Mouse (Mus musculus) kidney, adult 2 months (tissue): ENCODE measurements around the gene Ikzf2.

Experiments
- CTCF ChIP-seq: fragments of 200-500 bp; conservative IDR thresholded peaks from 2 replicates; pipeline ENCODE4 v1.5.1; 2011; ENCODE audit warnings: low read depth, mild to moderate bottlenecking, control low read depth, low read length, moderate library complexity, mixed read lengths; ENCODE audit not compliant: insufficient read depth, insufficient read length
- POLR2A ChIP-seq: fragments of 200-500 bp; IDR thresholded peaks from one replicate; pipeline ENCODE4 v1.6.1; 2011; ENCODE audit warnings: low read depth, low read length, control low read depth

DNA sequence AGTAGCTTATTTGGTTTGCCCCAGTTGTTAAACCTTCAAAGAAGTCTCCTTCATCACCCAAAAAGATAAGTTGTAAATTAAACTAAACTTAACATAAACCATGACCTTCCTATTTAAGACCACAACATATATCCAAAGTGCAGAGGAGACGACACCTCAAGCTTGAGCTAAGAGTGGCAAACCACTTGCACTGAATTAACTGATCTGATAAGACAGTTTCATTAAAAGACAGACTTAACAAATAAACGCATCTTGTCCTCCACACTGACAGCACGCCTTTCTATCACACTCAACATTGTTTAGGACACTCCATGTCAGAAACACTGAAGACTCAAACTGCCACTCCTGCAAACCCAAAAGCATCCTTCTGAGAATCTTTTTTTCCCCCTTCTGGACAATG lies 4.8 kb downstream of the Ikzf2 start:
- TF ChIP-seq CTCF (no peak), POLR2A (no peak)
